Mouse (Mus musculus) left cerebral cortex, adult 8-10 months (tissue): ENCODE measurements around the gene Glt8d1. TPM values are rescaled to one million over a fixed set of nuclear protein-coding genes. Genes with fewer than 3 reads are reported as not detected.
A peak's percentile ranks its signal among the peaks of the same experiment; 100 is the strongest.

Experiments used
- DNase-seq, 2 experiments: peaks; one replicate each; pipeline ENCODE4 v3.0.0; 2022; ENCODE audit warnings: low spot score in 2 of 2
- total RNA-seq, 4 experiments: library from RNA; stranded (reverse); gene quantifications; 2 replicates each; pipeline ENCODE4 v1.2.4; 2022

Glt8d1 gene
- total RNA-seq = 10 to 100 TPM; 30.9 to 38.6 (median 32.5) TPM

- peak; percentile 78 to 88 for DNase-seq
Measured at GRCm38 (mm10) chr14:31001307-31002205, at the start of gene Glt8d1, which contains the start of gene Spcs1. Glt8d1 (plus strand) TSS chr14:31001400. Spcs1 (minus strand) TSS chr14:31001672.

- no peak for DNase-seq
Measured at GRCm38 (mm10) chr14:30958517-30958916, 42.7 kb upstream of the Glt8d1 start.

GRCm38 (mm10) chr14:30959031-30959430 is 42.2 kb upstream of the Glt8d1 start:
- no peak for DNase-seq

- no peak for DNase-seq
Measured at GRCm38 (mm10) chr14:30960366-30960765, 40.8 kb upstream of the Glt8d1 start.

GRCm38 (mm10) chr14:30974204-30974603 is 27.0 kb upstream of the Glt8d1 start:
- DNase-seq = peak; percentile 18 to 83

GRCm38 (mm10) chr14:30976222-30976621 is 25.0 kb upstream of the Glt8d1 start:
- no peak for DNase-seq

- no peak for DNase-seq
Measured at GRCm38 (mm10) chr14:30996417-30996816, 4.8 kb upstream of the Glt8d1 start.

GRCm38 (mm10) chr14:31000356-31000755 is 844 bp upstream of the Glt8d1 start:
- DNase-seq = no peak

- DNase-seq = no peak
Measured at GRCm38 (mm10) chr14:31000816-31001306, 339 bp upstream of the Glt8d1 start.

- DNase-seq = no peak
Measured at GRCm38 (mm10) chr14:31004527-31004926, 3.3 kb downstream of the Glt8d1 start.

- DNase-seq = no peak
Measured at GRCm38 (mm10) chr14:31006779-31007178, 5.6 kb downstream of the Glt8d1 start.

- no peak for DNase-seq
Measured at GRCm38 (mm10) chr14:31011588-31011987, 10.4 kb downstream of the Glt8d1 start.

- DNase-seq = no peak
Measured at GRCm38 (mm10) chr14:31013928-31014327, 12.7 kb downstream of the Glt8d1 start.

GRCm38 (mm10) chr14:31016063-31016462 is 14.9 kb downstream of the Glt8d1 start:
- DNase-seq = no peak

GRCm38 (mm10) chr14:31017854-31018253 is 16.7 kb downstream of the Glt8d1 start:
- DNase-seq = no peak

GRCm38 (mm10) chr14:31018860-31019291 is 17.7 kb downstream of the Glt8d1 start, which contains the start of the genes Pbrm1 and Gnl3:
Pbrm1 (plus strand) TSS chr14:31019138.
Gnl3 (minus strand) TSS chr14:31019152.
- DNase-seq = peak; percentile 95

GRCm38 (mm10) chr14:31019331-31020205 is 18.4 kb downstream of the Glt8d1 start:
- DNase-seq = peak; percentile 31 to 47

- DNase-seq = no peak
Measured at GRCm38 (mm10) chr14:31022579-31022978, 21.4 kb downstream of the Glt8d1 start.

GRCm38 (mm10) chr14:31025785-31026184 is 24.6 kb downstream of the Glt8d1 start:
- no peak for DNase-seq

GRCm38 (mm10) chr14:31045296-31045695 is 44.1 kb downstream of the Glt8d1 start:
- no peak for DNase-seq

- no peak for DNase-seq
Measured at GRCm38 (mm10) chr14:31045817-31046216, 44.6 kb downstream of the Glt8d1 start.
